Mouse (Mus musculus): ENCODE measurements around the gene Zcchc3.

Gene Zcchc3

DNA sequence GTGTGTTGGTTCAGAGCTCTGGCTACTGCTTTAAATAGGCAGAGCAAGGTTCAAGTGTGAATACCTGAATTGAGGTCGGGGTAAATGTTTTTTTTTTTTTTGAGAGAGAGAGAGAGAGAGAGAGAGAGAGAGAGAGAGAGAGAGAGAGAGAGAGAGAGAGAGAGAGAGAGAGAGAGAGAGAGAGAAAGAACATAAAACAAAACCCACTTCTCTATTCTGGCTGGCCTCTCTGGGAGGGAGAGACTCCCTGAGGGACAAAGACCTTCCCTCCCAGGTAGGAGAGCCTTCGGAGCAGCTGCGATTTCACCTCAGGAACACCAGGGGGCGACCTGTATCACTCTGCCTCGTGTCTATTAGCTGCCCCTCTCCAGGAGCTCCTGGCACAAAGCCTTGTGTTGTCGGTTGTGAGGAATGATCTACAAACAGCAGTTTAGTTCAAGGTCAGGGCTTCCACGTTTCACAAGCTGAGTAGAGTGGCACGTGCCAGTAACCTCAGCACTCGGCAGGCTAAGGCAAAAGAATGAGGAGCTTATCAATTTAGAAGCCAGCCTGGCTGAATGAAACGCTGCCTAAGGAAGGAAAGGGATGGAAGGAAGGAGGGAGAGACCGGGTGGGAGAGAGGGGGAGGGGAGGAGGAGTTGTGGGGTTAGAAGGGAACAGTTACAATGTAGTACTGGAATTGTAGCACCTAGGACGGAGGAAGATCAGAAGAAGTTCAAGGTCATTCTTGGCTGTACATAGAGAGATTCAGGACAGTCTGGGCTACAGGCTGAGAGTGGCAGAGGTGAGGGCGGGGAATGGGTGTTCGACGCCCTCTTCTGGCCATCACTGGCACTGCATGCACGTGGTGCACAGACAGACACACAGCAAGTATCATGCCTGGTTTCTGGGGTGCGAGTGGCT, 51.3 kb downstream of the Zcchc3 start:
- DNase-seq (ENCODE audit: low read depth, low spot score): peak; percentile 82

Measured in A20 (cell line).